Mouse (Mus musculus) heart, embryonic 13.5 days (tissue): Measurements from ENCODE around the gene Vmp1. TPM values are rescaled to one million over a fixed set of nuclear protein-coding genes. Genes with fewer than 3 reads are reported as not detected.

Experiments used
- ATAC-seq: fragments of 200-750 bp; cut with Nextera tagmentation; 2 replicates; pipeline ENCODE4 v1.8.0; 2017; ENCODE audit warnings: moderate TSS enrichment; ENCODE audit not compliant: insufficient number of reproducible peaks, low FRiP score, low TSS enrichment; ENCODE audit errors: extremely low read depth
- H3K27ac ChIP-seq: fragments of 300-500 bp; sonication (generic); replicated peaks from 2 replicates; pipeline ENCODE4 v1.5.1; 2015; ENCODE audit warnings: moderate library complexity, mild to moderate bottlenecking, inconsistent platforms
- H3K27me3 ChIP-seq: fragments of 300-500 bp; sonication (generic); replicated peaks from 2 replicates; pipeline ENCODE4 v1.6.1; 2015; ENCODE audit warnings: mild to moderate bottlenecking, inconsistent platforms
- H3K36me3 ChIP-seq: fragments of 300-500 bp; sonication (generic); 2 replicates; pipeline ENCODE4 v1.6.1; 2015; ENCODE audit warnings: mild to moderate bottlenecking, inconsistent platforms
- H3K4me1 ChIP-seq: fragments of 300-500 bp; sonication (generic); 2 replicates; pipeline ENCODE4 v1.6.1; 2015; ENCODE audit warnings: inconsistent platforms
- H3K4me2 ChIP-seq: fragments of 300-500 bp; sonication (generic); 2 replicates; pipeline ENCODE4 v1.6.1; 2015; ENCODE audit warnings: inconsistent platforms, mild to moderate bottlenecking, moderate library complexity
- H3K4me3 ChIP-seq: fragments of 300-500 bp; sonication (generic); 2 replicates; pipeline ENCODE4 v1.5.1; 2015; ENCODE audit warnings: moderate library complexity, mild to moderate bottlenecking, inconsistent platforms
- H3K9ac ChIP-seq: fragments of 300-500 bp; sonication (generic); 2 replicates; pipeline ENCODE4 v1.6.1; 2015; ENCODE audit warnings: inconsistent platforms, mild to moderate bottlenecking, moderate library complexity
- H3K9me3 ChIP-seq: fragments of 300-500 bp; sonication (generic); 2 replicates; pipeline ENCODE4 v1.6.1; 2016; ENCODE audit warnings: inconsistent platforms
- WGBS: fragments of 180-500 bp; shearing (Covaris S2); methylation state at CpG from one replicate; pipeline ENCODE4 v1.1.7; 2015; ENCODE audit warnings: mixed read lengths; 5-methylcytosine and 5-hydroxymethylcytosine counted together
- polyA plus RNA-seq: library from polyadenylated mRNA; unstranded; fragments of >200 nt; fragmentation: Nextera tagmentation; extraction: Ambion mirVana; gene quantifications from 2 replicates; pipeline ENCODE4 v1.2.1, GENCODE M21; 2015

Gene Vmp1
- polyA plus RNA-seq, 1 experiment from 2014 or later = 85.3 TPM

DNA sequence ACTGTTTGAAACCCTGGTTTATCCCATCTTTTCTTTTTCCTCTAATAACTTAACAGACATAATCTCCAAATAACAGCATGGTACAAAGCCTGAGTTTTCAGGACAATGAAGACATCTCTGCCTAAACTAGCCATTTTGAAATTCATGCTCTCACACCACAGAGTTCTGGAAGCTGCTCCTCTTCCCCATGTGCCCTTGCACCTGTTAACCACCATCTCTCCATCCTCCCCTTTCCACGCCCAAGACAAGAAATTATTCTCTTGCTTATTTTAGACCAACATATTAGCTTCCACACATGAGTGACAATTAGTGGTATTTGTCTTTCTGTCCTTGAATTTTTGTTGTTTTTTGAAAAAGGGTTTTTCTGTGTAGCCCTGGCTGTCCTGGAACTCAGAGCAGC is 71.6 kb downstream of the Vmp1 start:
- Histone ChIP-seq H3K4me3 (no peak overlapping the region), H3K9me3 (no peaks in the 10 kb centered on the region), H3K27me3 (no peaks in the 10 kb centered on the region), H3K4me2 (no peak overlapping the region), H3K27ac (no peak overlapping the region), H3K9ac (no peak overlapping the region), H3K4me1 (no peaks in the 10 kb centered on the region), H3K36me3 (peaks cover 1% of the 10 kb centered on the region; the same call in 1 of the 2 replicates)
- 89% methylated on average over 1 of the region's 1 CpGs for WGBS
- ATAC-seq = no peak

DNA sequence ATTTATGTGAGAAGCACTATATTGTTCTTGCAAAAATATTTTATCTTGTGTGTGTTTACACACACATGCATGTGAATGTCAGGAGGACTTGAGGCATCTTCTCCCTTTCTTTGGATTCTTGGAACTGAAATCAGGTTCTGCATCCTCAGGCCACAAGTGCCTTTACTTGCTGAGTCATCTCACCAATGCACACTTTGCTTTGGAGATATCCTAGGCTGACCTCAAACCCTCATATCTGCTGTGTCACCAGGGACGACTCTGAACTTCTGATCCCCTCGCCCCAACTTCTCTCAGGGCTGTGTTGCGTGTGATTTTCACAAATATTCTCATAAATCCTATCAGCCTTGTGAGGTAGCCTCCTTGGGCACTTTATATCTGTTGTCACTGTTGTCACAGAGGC is 73.4 kb downstream of the Vmp1 start:
- Histone ChIP-seq H3K9ac (no peak overlapping the region), H3K36me3 (peaks cover 16% of the 10 kb centered on the region), H3K9me3 (0 out of 2 replicates have a peak, but pooled peaks cover 4% of the 10 kb centered on the region), H3K4me3 (no peak overlapping the region), H3K27me3 (no peaks in the 10 kb centered on the region), H3K4me1 (no peaks in the 10 kb centered on the region), H3K4me2 (no peak overlapping the region), H3K27ac (no peak overlapping the region)
- ATAC-seq = no peak; the same call in 1 of the 2 replicates
- 65% methylated on average over 3 of the region's 3 CpGs for WGBS

DNA sequence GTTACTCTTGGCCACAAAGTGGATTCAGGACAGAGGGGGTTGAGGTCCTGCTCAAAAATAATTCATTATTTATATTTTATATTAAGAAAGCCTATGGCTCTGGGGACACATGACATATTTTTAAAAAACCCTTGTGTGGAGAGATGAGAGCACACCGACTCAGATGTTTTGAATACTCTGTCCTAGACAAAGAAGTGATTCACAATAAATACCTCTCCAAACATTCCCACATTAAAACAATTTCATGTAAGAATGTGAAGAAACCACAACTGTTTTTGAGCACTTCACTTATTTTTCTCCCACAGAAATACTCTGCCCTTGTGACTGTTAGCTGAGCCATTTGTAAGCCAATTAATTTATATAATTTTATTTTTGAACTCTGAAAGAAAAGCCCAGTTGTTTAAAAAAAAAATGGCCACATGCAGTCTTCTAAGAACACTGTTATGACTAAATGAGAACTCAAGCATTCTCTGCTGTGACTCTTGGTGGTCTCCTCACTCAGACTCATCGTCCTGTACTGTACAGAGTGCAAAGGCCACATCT is 75.8 kb downstream of the Vmp1 start:
- H3K27me3 ChIP-seq = no peaks in the 10 kb centered on the region
- WGBS = 88% methylated on average over 2 of the region's 2 CpGs
- H3K9me3 ChIP-seq = 0 out of 2 replicates have a peak, but pooled peaks cover 4% of the 10 kb centered on the region
- H3K4me3 ChIP-seq = no peak overlapping the region
- H3K4me2 ChIP-seq = no peak overlapping the region
- no peak for ATAC-seq
- H3K27ac ChIP-seq = no peak overlapping the region
- peaks cover 19% of the 10 kb centered on the region for H3K36me3 ChIP-seq
- H3K4me1 ChIP-seq = no peaks in the 10 kb centered on the region
- H3K9ac ChIP-seq = no peak overlapping the region

DNA sequence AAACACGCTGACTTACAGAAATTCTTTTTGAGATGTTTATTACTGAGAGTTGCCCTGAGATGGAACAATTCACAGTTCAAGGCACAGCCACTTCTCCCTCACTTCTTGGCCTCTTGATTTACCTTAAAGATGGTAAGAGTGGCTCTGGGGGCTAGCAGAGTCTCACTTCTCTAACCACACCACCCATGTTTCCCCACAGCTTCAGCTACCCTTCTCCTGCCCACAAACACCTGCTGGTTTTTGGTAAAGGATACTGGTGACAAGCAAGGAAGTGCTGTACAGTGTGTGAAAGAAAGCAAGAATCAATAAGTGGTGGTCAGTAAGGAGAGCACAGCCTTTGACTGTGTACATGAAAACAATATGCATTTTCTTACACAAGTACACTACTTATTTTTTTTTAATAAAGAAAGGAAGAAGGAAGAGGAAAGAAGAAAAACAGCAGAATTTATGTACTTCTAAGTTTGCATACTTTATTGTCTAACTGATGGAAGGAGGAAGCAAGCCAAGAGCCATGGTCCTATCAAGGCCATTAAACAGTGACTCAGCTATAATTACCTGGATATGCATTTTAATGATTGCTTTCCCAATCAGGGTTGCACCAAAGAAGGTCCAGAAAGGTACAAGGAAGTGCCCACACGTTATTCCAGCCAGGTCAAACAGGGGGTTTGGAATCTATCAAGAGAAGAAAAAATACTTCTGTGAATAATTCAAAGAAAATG is 76.9 kb downstream of the Vmp1 start:
- no peak overlapping the region for H3K4me2 ChIP-seq
- WGBS = 95% methylated on average over 2 of the region's 2 CpGs
- H3K9me3 ChIP-seq = 0 out of 2 replicates have a peak, but pooled peaks cover 4% of the 10 kb centered on the region

DNA sequence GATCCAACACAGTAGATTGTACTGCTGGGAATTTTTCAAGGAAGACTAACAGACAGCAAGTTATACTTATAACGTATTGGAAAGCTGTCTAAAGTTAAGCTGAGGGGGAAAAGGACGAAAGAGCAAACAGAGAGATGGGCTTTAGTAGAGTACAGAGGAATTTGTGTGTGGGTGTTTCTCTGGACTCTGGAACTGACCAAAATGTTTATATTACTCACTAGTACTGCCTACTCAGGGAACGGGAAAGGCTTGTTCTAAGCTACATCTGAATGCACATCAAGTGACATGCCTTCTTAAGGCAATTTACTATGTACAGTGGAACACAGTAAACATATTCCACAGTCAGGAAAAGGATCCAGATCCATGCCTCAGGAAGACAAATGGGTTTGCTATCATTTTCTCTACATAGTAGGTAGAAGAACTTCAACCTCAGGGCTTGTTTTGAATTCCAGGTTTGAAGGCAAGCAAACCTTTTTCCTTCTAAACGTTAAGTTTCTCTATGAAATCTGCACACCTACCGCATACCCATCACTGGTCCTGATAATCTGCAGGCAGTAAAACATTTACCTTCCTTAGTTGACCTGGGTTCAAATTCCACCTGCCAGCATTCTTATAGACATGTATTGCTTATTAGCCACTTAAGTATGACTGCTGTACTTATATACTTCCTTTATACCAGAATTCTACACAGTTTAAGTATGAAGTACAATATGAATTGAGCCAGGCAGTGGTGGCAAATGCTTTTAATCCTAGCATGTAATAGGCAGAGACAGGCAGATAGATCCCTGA is 78.7 kb downstream of the Vmp1 start:
- Histone ChIP-seq H3K36me3 (peaks cover 25% of the 10 kb centered on the region), H3K27ac (no peak overlapping the region), H3K9ac (no peak overlapping the region), H3K27me3 (no peaks in the 10 kb centered on the region), H3K4me3 (no peak overlapping the region), H3K9me3 (0 out of 2 replicates have a peak, but pooled peaks cover 4% of the 10 kb centered on the region), H3K4me2 (no peak overlapping the region), H3K4me1 (no peaks in the 10 kb centered on the region)
- WGBS = 76% methylated on average over 5 of the region's 5 CpGs
- no peak for ATAC-seq

More for the DNA sequence above, 76.9 kb downstream of the Vmp1 start:
- Histone ChIP-seq H3K4me3 (no peak overlapping the region), H3K27ac (no peak overlapping the region), H3K9ac (no peak overlapping the region), H3K36me3 (peaks cover 19% of the 10 kb centered on the region), H3K27me3 (no peaks in the 10 kb centered on the region), H3K4me1 (no peaks in the 10 kb centered on the region)
- ATAC-seq = no peak

DNA sequence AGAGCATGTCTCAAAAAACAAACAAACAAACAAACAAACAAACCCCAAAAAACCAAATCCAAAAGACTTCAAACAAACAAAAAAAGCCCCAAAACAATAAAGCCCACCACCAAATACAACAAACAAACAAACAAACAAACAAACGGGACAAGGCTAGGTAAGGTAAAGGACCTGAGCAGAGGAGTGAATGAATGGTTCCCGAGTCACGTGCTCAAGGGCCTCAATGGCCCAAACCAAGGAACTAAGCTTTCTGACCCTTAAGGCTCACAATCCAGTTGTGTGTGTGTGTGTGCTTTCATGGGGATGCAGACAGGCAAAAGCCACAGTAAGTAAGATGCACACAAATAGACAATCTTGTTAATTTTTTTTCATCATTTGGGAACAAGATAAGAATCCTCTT is 79.3 kb downstream of the Vmp1 start:
- H3K4me2 ChIP-seq = no peak overlapping the region
- H3K4me3 ChIP-seq = no peak overlapping the region
- no peaks in the 10 kb centered on the region for H3K4me1 ChIP-seq
- H3K36me3 ChIP-seq = peaks cover 25% of the 10 kb centered on the region
- 90% methylated on average over 3 of the region's 3 CpGs for WGBS
- H3K27me3 ChIP-seq = no peaks in the 10 kb centered on the region
- 0 out of 2 replicates have a peak, but pooled peaks cover 4% of the 10 kb centered on the region for H3K9me3 ChIP-seq
- no peak overlapping the region for H3K9ac ChIP-seq
- no peak overlapping the region for H3K27ac ChIP-seq
- no peak for ATAC-seq

DNA sequence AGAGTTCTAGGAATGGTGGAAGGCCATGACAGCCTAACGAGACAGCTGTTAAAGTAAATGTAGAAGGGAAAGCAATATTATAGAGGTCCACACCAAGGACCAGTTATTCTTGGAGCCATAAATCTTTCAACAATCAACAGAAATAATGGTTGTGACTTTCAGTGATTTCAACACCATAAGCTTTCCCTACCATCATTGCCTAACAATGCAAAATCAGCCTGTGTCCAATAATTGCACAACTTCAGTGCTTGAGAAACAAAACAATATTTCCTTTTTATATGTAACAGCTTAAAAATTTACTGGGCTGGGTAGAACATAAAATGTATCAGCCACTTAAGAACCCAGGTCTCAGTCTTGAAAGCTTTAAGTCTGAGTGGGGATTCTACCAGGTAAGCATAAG is 79.9 kb downstream of the Vmp1 start:
- H3K27ac ChIP-seq = no peak overlapping the region
- peaks cover 25% of the 10 kb centered on the region for H3K36me3 ChIP-seq
- no peak for ATAC-seq
- no peaks in the 10 kb centered on the region for H3K27me3 ChIP-seq
- 0 out of 2 replicates have a peak, but pooled peaks cover 4% of the 10 kb centered on the region for H3K9me3 ChIP-seq
- 93% methylated on average over 1 of the region's 1 CpGs for WGBS
- H3K4me1 ChIP-seq = no peaks in the 10 kb centered on the region
- no peak overlapping the region for H3K4me2 ChIP-seq
- no peak overlapping the region for H3K4me3 ChIP-seq
- H3K9ac ChIP-seq = no peak overlapping the region

DNA sequence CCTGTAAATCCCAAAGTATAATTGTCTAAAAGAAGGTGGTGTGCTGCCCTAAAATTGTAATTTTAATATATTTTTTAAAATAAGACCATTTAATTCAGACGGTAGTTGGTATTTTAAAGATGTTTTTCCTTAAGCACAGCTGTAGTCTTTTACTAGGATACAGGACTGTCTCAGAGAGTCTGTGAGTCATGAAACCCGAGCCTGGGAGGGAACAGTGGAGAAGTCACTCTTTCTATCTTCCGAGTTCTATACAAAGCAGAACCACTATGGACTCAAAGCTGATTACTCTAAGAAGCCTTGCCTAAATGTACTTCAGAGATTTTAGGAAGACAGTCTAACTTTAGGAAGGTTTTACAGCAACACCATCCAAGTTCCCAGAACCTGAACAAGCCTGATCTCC is 81.5 kb downstream of the Vmp1 start:
- ATAC-seq = no peak
- no peak overlapping the region for H3K4me2 ChIP-seq
- 0 out of 2 replicates have a peak, but pooled peaks cover 4% of the 10 kb centered on the region for H3K9me3 ChIP-seq
- H3K4me3 ChIP-seq = no peak overlapping the region
- 50% methylated on average over 3 of the region's 3 CpGs for WGBS
- H3K9ac ChIP-seq = no peak overlapping the region
- H3K27ac ChIP-seq = no peak overlapping the region
- no peaks in the 10 kb centered on the region for H3K4me1 ChIP-seq
- no peaks in the 10 kb centered on the region for H3K27me3 ChIP-seq
- peaks cover 25% of the 10 kb centered on the region for H3K36me3 ChIP-seq

DNA sequence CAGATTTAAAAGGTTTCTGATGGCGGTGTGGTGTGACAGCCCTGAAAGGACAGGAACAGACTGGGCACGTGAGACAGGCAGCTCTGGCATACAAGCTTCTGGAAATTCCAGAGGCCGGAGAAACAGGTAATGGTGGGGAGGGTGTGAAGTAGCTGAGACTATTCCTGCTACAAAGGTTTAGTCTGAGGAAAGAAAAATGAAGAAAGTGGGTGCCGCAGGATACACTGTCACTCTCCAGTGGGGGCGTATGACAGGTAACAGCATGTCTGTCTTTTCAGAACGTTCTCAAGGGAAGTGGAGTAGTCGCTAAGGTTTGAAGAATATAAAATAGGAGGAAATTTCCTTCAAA is 83.5 kb downstream of the Vmp1 start:
- no peak overlapping the region for H3K27ac ChIP-seq
- no peak overlapping the region for H3K9ac ChIP-seq
- no peak overlapping the region for H3K4me3 ChIP-seq
- no peak overlapping the region for H3K4me2 ChIP-seq
- H3K4me1 ChIP-seq = peaks cover 6% of the 10 kb centered on the region; the same call in 1 of the 2 replicates
- H3K9me3 ChIP-seq = no peaks in the 10 kb centered on the region
- peaks cover 8% of the 10 kb centered on the region; the same call in 1 of the 2 replicates for H3K36me3 ChIP-seq
- H3K27me3 ChIP-seq = no peaks in the 10 kb centered on the region
- WGBS = 80% methylated on average over 7 of the region's 7 CpGs
- ATAC-seq = no peak

DNA sequence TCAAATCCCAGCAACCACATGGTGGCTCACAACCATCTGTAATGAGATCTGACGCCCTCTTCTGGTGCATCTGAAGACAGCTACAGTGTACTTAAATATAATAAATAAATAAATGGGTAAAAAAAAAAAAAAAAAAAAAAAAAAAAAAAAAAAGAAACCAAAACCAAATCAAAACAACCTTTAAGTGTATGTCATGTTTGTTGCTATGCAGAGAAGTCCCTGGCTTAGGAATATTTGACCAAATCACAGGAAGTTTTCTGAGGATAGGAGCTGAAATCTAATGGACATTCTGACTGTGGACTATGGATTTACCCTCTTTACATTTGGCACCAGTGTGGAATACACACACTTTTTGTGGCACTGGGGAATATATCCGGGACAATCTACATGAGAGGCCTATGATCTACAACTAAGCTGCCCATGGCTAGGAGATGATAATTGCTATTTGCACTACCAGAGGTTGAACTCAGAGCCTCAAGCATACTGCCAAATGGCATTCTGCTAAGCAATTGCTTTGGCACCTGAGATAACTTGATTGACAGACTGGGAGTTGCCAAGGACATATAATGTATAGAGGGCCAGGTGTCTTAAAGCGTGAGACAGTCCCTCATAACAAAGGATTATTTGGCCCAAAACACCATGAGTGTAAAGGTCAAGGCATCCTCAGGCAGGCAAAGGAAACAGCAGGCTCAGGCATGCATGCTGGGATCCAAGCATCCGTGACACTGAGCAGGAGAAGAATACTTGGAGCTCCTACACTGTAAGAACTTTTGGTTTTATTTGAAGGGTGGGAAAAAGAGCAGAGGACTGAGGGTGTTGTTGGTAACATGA is 84.0 kb downstream of the Vmp1 start:
- peaks cover 6% of the 10 kb centered on the region; the same call in 1 of the 2 replicates for H3K4me1 ChIP-seq
- H3K4me3 ChIP-seq = no peak overlapping the region
- H3K9ac ChIP-seq = no peak overlapping the region
- 74% methylated on average over 4 of the region's 4 CpGs for WGBS
- peaks cover 5% of the 10 kb centered on the region; the same call in 1 of the 2 replicates for H3K36me3 ChIP-seq
- H3K27ac ChIP-seq = no peak overlapping the region
- ATAC-seq = no peak
- H3K9me3 ChIP-seq = no peaks in the 10 kb centered on the region
- no peaks in the 10 kb centered on the region for H3K27me3 ChIP-seq
- H3K4me2 ChIP-seq = no peak overlapping the region

DNA sequence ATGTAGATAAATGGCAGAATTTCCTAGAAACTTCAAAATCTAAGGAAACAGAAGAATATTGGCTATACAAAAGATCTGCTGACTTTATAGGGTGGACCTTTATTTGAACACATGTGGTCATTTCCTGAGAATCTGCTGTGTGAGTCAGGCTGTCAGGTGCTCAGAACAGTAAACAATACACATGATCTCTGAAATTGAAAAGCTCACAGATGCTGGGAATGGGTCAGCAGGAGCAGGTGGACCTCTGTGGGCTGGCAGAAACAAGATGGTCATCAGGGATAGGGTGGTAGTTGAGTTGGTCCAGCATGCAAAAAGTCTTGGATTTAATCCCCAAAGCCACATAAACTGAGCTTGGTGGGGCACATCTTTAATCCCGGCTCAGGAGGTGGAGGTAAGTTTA is 85.1 kb downstream of the Vmp1 start:
- no peak overlapping the region for H3K4me2 ChIP-seq
- H3K4me3 ChIP-seq = no peak overlapping the region
- no peak overlapping the region for H3K9ac ChIP-seq
- no peaks in the 10 kb centered on the region for H3K27me3 ChIP-seq
- peaks cover 5% of the 10 kb centered on the region; the same call in 1 of the 2 replicates for H3K36me3 ChIP-seq
- 85% methylated on average over 1 of the region's 1 CpGs for WGBS
- H3K4me1 ChIP-seq = peaks cover 15% of the 10 kb centered on the region
- no peak for ATAC-seq
- no peaks in the 10 kb centered on the region for H3K9me3 ChIP-seq
- H3K27ac ChIP-seq = no peak overlapping the region
